Mouse (Mus musculus): Measurements from ENCODE around the gene 4933425L06Rik. TPM values are rescaled to one million over a fixed set of nuclear protein-coding genes. Genes with fewer than 3 reads are reported as not detected.
A peak's percentile ranks its signal among the peaks of the same experiment; 100 is the strongest.

The 4933425L06Rik gene
- total RNA-seq, 2 experiments from 2014 or later: not detected

DNA sequence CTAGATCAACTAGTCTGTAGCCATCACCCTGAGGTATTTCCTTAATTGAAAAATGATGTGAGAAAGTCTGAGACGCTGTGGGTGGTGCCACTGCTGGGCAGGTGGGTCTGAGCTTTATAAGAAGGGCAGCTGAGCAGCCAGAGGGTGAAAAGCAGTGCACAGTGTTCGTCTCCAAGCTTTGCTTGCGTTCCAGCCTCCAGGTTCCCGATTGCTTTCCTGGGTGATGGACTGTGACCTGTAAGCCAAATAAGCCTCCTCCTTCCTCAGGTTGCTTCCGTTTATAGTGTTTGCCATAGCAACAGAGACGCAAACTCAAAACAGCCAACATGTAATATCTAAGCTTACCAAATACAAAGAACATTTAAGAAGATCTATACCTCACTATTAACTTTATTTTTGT lies 50.4 kb downstream of the 4933425L06Rik start:
- no peak for DNase-seq
- intact Hi-C loops (cut with DNase I): no loop called here

DNA sequence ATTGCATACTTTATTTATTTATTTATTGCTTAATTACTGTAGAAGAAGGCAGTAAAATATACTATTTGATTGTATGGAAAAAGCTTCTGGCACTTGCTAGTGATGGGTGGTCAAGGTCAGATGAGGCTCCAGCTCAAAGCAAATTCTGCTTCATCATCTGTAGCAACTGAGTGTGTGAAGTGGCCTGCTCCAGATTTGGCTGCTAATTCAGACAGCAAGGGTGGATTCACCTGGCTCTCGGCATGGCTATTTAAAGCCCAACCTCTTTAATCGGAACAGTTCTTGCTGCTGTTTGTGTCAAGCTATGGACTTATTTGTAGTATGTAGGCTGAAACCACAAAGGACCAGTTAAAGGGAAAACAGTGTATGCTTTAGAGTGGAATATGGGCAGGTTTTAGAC lies 50.9 kb downstream of the 4933425L06Rik start:
- DNase-seq: peak; percentile 25 to 26
- intact Hi-C loops (cut with DNase I): no loop called here

DNA sequence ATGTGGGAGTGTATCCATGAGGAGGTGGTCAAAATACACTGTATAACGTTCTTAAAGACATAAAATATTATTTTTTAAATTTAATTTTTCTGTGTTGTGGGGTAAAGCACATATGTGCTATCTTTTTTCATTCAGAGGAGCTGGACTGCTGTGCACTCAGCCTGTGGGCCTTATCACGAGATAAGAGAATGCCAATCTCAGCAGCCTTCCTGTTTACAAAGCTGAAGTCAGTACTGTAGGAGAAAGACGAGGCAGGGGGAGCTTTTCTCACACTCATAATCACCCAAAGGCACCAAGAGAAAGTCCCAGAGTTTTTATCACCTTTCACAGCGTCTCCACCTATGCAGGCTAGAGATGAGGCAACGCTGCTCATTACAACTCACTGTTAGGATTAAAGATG lies 52.5 kb downstream of the 4933425L06Rik start:
- intact Hi-C loops (cut with DNase I): no loop called here

DNA sequence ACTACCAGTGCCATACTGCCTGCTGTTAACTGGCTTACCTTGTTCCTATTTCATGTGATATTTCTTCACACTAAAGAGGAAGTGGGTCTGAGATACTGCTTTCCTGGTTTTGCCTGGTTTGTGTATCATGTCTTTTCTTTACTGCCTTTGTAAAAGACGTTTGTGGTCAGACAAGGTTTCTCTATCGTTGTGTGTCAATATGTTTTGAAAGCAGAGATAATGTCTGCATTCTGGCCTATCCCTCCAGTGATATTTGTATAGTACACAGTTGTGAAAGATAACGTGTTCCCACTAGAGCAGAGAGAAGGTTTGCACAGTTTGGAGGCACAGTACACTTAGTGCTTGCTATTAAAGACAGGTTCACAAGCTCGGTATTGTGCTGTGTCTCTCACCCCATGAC lies 58.0 kb downstream of the 4933425L06Rik start:
- DNase-seq: no peak
- intact Hi-C loops (cut with DNase I): no loop called here

More for the DNA sequence above, 52.5 kb downstream of the 4933425L06Rik start:
- no peak for DNase-seq

DNA sequence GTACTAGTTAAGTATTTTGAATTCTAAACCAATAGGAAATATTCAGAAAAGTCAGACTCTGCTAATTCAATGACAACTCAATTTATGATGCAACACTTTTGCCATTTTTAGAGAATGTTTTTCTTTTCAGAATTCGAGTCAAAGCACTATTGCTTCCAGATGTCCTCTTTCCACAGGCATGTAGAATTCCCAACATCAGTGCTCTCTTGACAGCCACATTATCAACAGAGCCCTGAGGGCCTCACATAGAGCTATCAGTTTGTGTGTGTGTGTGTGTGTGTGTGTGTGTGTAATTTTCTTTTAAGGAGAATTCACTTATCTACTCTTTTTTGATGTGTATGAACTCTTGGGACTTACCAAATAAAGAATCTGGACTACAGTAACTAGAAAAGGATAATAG lies 64.9 kb downstream of the 4933425L06Rik start:
- DNase-seq: no peak
- intact Hi-C loops (cut with DNase I): loop anchor here (5.0 kb wide), 1 partner anchor 200 kb away; no protein-coding TSS in a partner anchor

DNA sequence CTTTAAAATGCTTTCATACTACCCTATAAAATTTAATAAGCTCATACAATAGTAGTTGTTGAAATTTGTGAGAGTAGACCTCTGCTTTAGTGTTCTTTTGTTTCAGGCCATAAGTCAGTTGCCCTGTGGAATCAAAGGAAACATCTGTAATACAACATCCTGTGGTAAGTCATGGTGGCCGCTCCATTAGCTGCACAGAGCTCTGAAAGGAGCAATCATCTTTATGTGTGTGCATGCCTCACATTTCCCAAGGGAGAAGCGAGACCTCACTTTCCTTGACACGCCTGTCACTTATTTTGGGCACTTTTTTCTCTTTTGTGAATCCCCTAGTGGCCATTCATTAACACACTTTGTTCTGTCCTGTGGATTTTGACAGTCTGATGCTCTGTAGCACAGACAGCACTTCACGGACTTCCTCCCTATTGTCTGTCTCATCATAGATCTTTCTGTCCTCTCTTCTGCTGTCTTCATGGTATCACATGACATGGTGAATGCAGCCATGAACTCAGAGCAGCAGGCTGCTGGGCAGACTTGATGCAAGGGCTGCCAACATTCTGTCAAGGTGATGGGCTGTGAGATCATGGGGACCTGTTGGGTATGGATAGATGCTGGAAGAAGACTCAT lies 66.0 kb downstream of the 4933425L06Rik start:
- peak; percentile 10 to 11 for DNase-seq
- intact Hi-C loops (cut with DNase I): loop anchor here (5.0 kb wide), 1 partner anchor 201 kb away; no protein-coding TSS in a partner anchor

DNA sequence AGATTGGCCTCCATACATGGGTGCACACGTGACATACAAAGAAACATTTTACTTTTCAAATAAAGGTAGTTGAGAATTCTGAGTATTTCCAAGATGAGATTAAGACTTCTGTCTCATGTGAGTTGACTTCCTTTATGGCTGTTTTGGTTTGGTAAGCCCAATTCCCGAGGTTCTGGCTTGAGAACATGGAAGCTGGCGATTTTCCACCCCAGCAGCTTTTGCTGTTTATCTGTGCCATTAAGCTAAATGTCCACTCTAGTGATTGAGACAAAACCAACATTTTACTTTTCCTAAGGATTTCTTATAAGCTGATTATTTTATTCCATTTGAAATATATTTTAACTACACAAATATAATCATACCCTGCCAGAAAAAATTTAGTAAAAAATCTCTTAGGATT lies 68.1 kb downstream of the 4933425L06Rik start:
- no peak for DNase-seq
- intact Hi-C loops (cut with DNase I): no loop called here

DNA sequence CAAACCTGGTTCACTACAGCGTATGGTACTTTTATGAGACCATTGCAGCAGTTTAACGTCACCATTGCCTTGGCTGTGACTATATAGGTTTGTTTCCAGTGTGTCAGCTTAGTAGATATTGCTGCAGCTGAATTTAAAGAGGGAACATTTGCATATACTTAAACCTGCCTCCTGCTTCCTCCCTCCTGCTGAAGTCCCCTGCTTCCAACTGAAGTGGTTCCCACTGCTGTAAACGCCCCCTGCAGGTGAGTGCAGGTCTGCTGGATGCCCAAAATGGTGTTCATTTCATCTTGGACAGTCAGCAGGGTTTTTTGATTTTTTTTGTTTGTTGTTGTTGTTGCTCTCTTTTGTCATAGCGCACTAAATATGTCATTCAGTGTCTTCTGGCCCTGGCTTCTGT lies 72.0 kb downstream of the 4933425L06Rik start:
- peak in 1 of 2 experiments; percentile 9 for DNase-seq
- intact Hi-C loops (cut with DNase I): no loop called here

DNA sequence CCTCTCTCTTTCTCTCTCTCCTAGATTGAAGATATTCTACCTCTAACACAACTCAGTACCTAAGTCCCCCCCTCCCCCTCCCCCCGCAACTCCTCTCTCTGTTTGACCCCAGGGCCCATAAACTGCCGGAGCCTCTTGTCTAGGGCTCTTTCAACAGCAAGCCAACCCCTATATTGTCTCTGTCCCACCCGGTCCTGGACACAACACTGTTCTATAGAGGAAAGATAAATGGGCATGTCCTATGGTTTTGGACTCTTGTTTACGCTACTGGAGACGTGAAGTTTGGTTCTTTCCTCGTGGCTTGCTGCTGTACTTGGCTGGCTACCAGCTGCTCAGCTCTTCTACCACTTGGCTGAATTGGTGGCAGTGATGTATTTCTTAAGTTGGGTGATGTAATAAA lies 83.5 kb downstream of the 4933425L06Rik start:
- no peak for DNase-seq
- intact Hi-C loops (cut with DNase I): no loop called here

Other genes starting within 250 kb of the 4933425L06Rik start
- gene Shisal2b, start 218.2 kb upstream of the 4933425L06Rik start, total RNA-seq (2021): under 1 TPM in 1 of 2 experiments, not detected in 1; 0.62 TPM
- gene Rgs7bp, start 27.2 kb upstream of the 4933425L06Rik start, total RNA-seq (2021): 1 to 10 TPM; 4.7 to 5.8 TPM
- gene Rnf180, start 212.7 kb downstream of the 4933425L06Rik start, total RNA-seq (2021): 1 to 10 TPM; 1.2 to 2.3 TPM

All from heart, postnatal 10 days (tissue).